Mouse (Mus musculus): ENCODE results near the gene Tram2. TPM values are rescaled to one million over a fixed set of nuclear protein-coding genes. Genes with fewer than 3 reads are reported as not detected.

Gene Tram2
- polyA plus RNA-seq, 1 experiment: 6.7 TPM

- no peak overlapping the region for H3K4me3 ChIP-seq (replicated peaks; ENCODE audit: control insufficient read depth, low read depth, low read length)
- TF ChIP-seq CTCF (IDR thresholded peaks at IDR 0.05; ENCODE audit: control insufficient read depth, insufficient read depth, low read length) (no peak), POLR2A (IDR thresholded peaks at IDR 0.05; ENCODE audit: borderline replicate concordance, control insufficient read depth, low read depth, low read length) (no peak)
- H3K27ac ChIP-seq (ENCODE audit: control insufficient read depth, insufficient read depth, low read depth, low read length, poor library complexity): no peak overlapping the region
- no peaks in the 10 kb centered on the region for H3K4me1 ChIP-seq (ENCODE audit: control insufficient read depth, insufficient read depth, low read length)
- 60% methylated on average over 2 of the region's 2 CpGs for WGBS
Measured at GRCm38 (mm10) chr1:20969642-20970041, 109.4 kb downstream of the Tram2 start.

- WGBS: 68% methylated on average over 3 of the region's 3 CpGs
- TF ChIP-seq POLR2A (IDR thresholded peaks at IDR 0.05; ENCODE audit: borderline replicate concordance, control insufficient read depth, low read depth, low read length) (no peak), CTCF (IDR thresholded peaks at IDR 0.05; ENCODE audit: control insufficient read depth, insufficient read depth, low read length) (no peak)
- Histone ChIP-seq H3K4me1 (ENCODE audit: control insufficient read depth, insufficient read depth, low read length) (no peaks in the 10 kb centered on the region; the same call in 1 of the 2 replicates), H3K4me3 (replicated peaks; ENCODE audit: control insufficient read depth, low read depth, low read length) (no peak overlapping the region), H3K27ac (ENCODE audit: control insufficient read depth, insufficient read depth, low read depth, low read length, poor library complexity) (no peak overlapping the region)
Measured at GRCm38 (mm10) chr1:20954876-20955275, 124.2 kb downstream of the Tram2 start.

- Histone ChIP-seq H3K27ac (ENCODE audit: control insufficient read depth, insufficient read depth, low read depth, low read length, poor library complexity) (no peak overlapping the region; the same call in 1 of the 2 replicates), H3K4me3 (replicated peaks; ENCODE audit: control insufficient read depth, low read depth, low read length) (peak overlapping the region; percentile 53), H3K4me1 (ENCODE audit: control insufficient read depth, insufficient read depth, low read length) (no peaks in the 10 kb centered on the region; the same call in 1 of the 2 replicates)
- 24% methylated on average over 16 of the region's 16 CpGs for WGBS
- TF ChIP-seq POLR2A (IDR thresholded peaks at IDR 0.05; ENCODE audit: borderline replicate concordance, control insufficient read depth, low read depth, low read length) (no peak), CTCF (IDR thresholded peaks at IDR 0.05; ENCODE audit: control insufficient read depth, insufficient read depth, low read length) (no peak)
Measured at GRCm38 (mm10) chr1:20951799-20952198, 127.2 kb downstream of the Tram2 start.

GRCm38 (mm10) chr1:20951300-20951763 lies 127.7 kb downstream of the Tram2 start, which contains the start of gene Efhc1:
Efhc1 (plus strand) TSS chr1:20951626.
- WGBS: 1% methylated on average over 23 of the region's 23 CpGs
- Histone ChIP-seq H3K4me3 (replicated peaks; ENCODE audit: control insufficient read depth, low read depth, low read length) (peak within 1 kb of the TSS; percentile 53), H3K27ac (ENCODE audit: control insufficient read depth, insufficient read depth, low read depth, low read length, poor library complexity) (no peak within 1 kb of the TSS; the same call in 1 of the 2 replicates), H3K4me1 (ENCODE audit: control insufficient read depth, insufficient read depth, low read length) (no peaks in the 10 kb centered on the region; the same call in 1 of the 2 replicates)
- TF ChIP-seq CTCF (IDR thresholded peaks at IDR 0.05; ENCODE audit: control insufficient read depth, insufficient read depth, low read length) (no peak), POLR2A (IDR thresholded peaks at IDR 0.05; ENCODE audit: borderline replicate concordance, control insufficient read depth, low read depth, low read length) (peak; percentile 33; the same call in 1 of the 2 replicates)

Other genes with a start within 250 kb of the Tram2 start
- 0.55 and 1.2 TPM in 2 replicates for gene Paqr8, start 188.6 kb downstream of the Tram2 start, polyA plus RNA-seq (2011; ENCODE audit: insufficient read depth, insufficient read length, low replicate concordance, missing spikeins)
- gene Efhc1, start 127.6 kb downstream of the Tram2 start, polyA plus RNA-seq (2011; ENCODE audit: insufficient read depth, insufficient read length, low replicate concordance, missing spikeins): 1.6 TPM in 1 of 2 replicates, not detected in the other
- 1.7 TPM in 1 of 2 replicates, not detected in the other for gene Tmem14a, start 139.3 kb upstream of the Tram2 start, polyA plus RNA-seq (2011; ENCODE audit: insufficient read depth, insufficient read length, low replicate concordance, missing spikeins)
- gene Gsta3, start 161.4 kb upstream of the Tram2 start, polyA plus RNA-seq (2011; ENCODE audit: insufficient read depth, insufficient read length, low replicate concordance, missing spikeins): 2.9 and 11.5 TPM in 2 replicates

Measured in bone marrow, adult 2 months (tissue).